Mouse (Mus musculus) embryonic facial prominence, embryonic 11.5 days (tissue): ENCODE measurements around the gene Adamtsl4. TPM values are rescaled to one million over a fixed set of nuclear protein-coding genes. Genes with fewer than 3 reads are reported as not detected.
A peak's percentile ranks its signal among the peaks of the same experiment; 100 is the strongest.

Source experiments
- ATAC-seq: fragments of 200-750 bp; cut with Nextera tagmentation; replicated peaks from 2 replicates; pipeline ENCODE4 v1.8.0; 2017; ENCODE audit warnings: low read depth; ENCODE audit not compliant: insufficient number of reproducible peaks, low FRiP score, low TSS enrichment
- DNase-seq: peaks from one replicate; pipeline ENCODE4 v3.0.0-alpha.2; 2015; ENCODE audit warnings: low spot score
- H3K27ac ChIP-seq: fragments of 300-500 bp; sonication (generic); replicated peaks from 2 replicates; pipeline ENCODE4 v1.5.1; 2014; ENCODE audit warnings: mild to moderate bottlenecking, low read depth, low read length, control low read depth
- H3K27me3 ChIP-seq: fragments of 300-500 bp; sonication (generic); 2 replicates; pipeline ENCODE4 v1.6.1; 2014; ENCODE audit warnings: mild to moderate bottlenecking, low read length, moderate library complexity, mixed read lengths; ENCODE audit not compliant: control insufficient read depth, insufficient read depth
- H3K36me3 ChIP-seq: fragments of 300-500 bp; sonication (generic); replicated peaks from 2 replicates; pipeline ENCODE4 v1.6.1; 2014; ENCODE audit warnings: low read depth, mild to moderate bottlenecking, low read length, moderate library complexity, mixed read lengths; ENCODE audit not compliant: control insufficient read depth, insufficient read depth
- H3K4me1 ChIP-seq: fragments of 300-500 bp; sonication (generic); 2 replicates; pipeline ENCODE4 v1.6.1; 2014; ENCODE audit warnings: low read length, mixed read lengths; ENCODE audit not compliant: control insufficient read depth, insufficient read depth
- H3K4me2 ChIP-seq: fragments of 300-500 bp; sonication (generic); 2 replicates; pipeline ENCODE4 v1.6.1; 2014; ENCODE audit warnings: low read depth, mild to moderate bottlenecking, control low read depth, low read length, moderate library complexity
- H3K4me3 ChIP-seq: fragments of 300-500 bp; sonication (generic); 2 replicates; pipeline ENCODE4 v1.5.1; 2014; ENCODE audit warnings: low read depth, low read length, control low read depth
- H3K9ac ChIP-seq: fragments of 300-500 bp; sonication (generic); replicated peaks from 2 replicates; pipeline ENCODE4 v1.6.1; 2014; ENCODE audit warnings: mild to moderate bottlenecking, control low read depth, low read length
- H3K9me3 ChIP-seq: fragments of 300-500 bp; sonication (generic); replicated peaks from 2 replicates; pipeline ENCODE4 v1.6.1; 2016; ENCODE audit warnings: mild to moderate bottlenecking, low read length, inconsistent platforms, mixed read lengths; ENCODE audit not compliant: control insufficient read depth
- WGBS: fragments of 180-500 bp; shearing (Covaris S2); extraction: QIAGEN DNeasy Blood & Tissue Kit; methylation state at CpG from one replicate; pipeline ENCODE4 v1.1.7; 2014; 5-methylcytosine and 5-hydroxymethylcytosine counted together
- polyA plus RNA-seq: library from polyadenylated mRNA; unstranded; fragments of >200 nt; fragmentation: Nextera tagmentation; extraction: Ambion mirVana; gene quantifications from 2 replicates; pipeline ENCODE4 v1.2.1, GENCODE M21; 2014

The Adamtsl4 gene
- polyA plus RNA-seq, 1 experiment from 2014 or later: 0.55 TPM

- H3K36me3 ChIP-seq: peaks cover 6% of the 10 kb centered on the region
- H3K4me1 ChIP-seq: no peaks in the 10 kb centered on the region; the same call in 1 of the 2 replicates
- H3K27me3 ChIP-seq: no peaks in the 10 kb centered on the region
- WGBS: 31% methylated on average over 7 of the region's 7 CpGs
- peak overlapping the region; percentile 72 for H3K27ac ChIP-seq
- no peak overlapping the region for H3K4me3 ChIP-seq
- no peak overlapping the region; the same call in 1 of the 2 replicates for H3K9ac ChIP-seq
- no peak overlapping the region for H3K4me2 ChIP-seq
- DNase-seq: peak; percentile 69
- no peak for ATAC-seq
- H3K9me3 ChIP-seq: no peaks in the 10 kb centered on the region
Observed at GRCm38 (mm10) chr3:95668026-95668425, 19.7 kb downstream of the Adamtsl4 start.

- ATAC-seq: 0 out of 2 replicates have a peak, but pooled peaks have one; percentile 10
- no peak overlapping the region for H3K4me2 ChIP-seq
- H3K4me1 ChIP-seq: no peaks in the 10 kb centered on the region; the same call in 1 of the 2 replicates
- peak overlapping the region; percentile 72 for H3K27ac ChIP-seq
- H3K9ac ChIP-seq: no peak overlapping the region; the same call in 1 of the 2 replicates
- 58% methylated on average over 4 of the region's 4 CpGs for WGBS
- peaks cover 6% of the 10 kb centered on the region for H3K36me3 ChIP-seq
- H3K9me3 ChIP-seq: no peaks in the 10 kb centered on the region
- H3K27me3 ChIP-seq: no peaks in the 10 kb centered on the region
- H3K4me3 ChIP-seq: no peak overlapping the region
- DNase-seq: no peak
Observed at GRCm38 (mm10) chr3:95667521-95667920, 20.2 kb downstream of the Adamtsl4 start.

- H3K36me3 ChIP-seq: peaks cover 6% of the 10 kb centered on the region
- no peak overlapping the region for H3K9ac ChIP-seq
- H3K27ac ChIP-seq: no peak overlapping the region
- ATAC-seq: 0 out of 2 replicates have a peak, but pooled peaks have one; percentile 30
- 34% methylated on average over 6 of the region's 6 CpGs for WGBS
- no peaks in the 10 kb centered on the region; the same call in 1 of the 2 replicates for H3K4me1 ChIP-seq
- no peaks in the 10 kb centered on the region for H3K9me3 ChIP-seq
- DNase-seq: peak; percentile 69
- no peaks in the 10 kb centered on the region for H3K27me3 ChIP-seq
- H3K4me3 ChIP-seq: no peak overlapping the region
- H3K4me2 ChIP-seq: no peak overlapping the region
Observed at GRCm38 (mm10) chr3:95666124-95666844, 21.4 kb downstream of the Adamtsl4 start.

GRCm38 (mm10) chr3:95664940-95665352, 22.8 kb downstream of the Adamtsl4 start:
- DNase-seq: no peak
- Histone ChIP-seq H3K9me3 (no peaks in the 10 kb centered on the region), H3K4me1 (peaks cover 6% of the 10 kb centered on the region; the same call in 1 of the 2 replicates), H3K4me2 (no peak overlapping the region), H3K9ac (no peak overlapping the region), H3K27ac (no peak overlapping the region), H3K36me3 (peaks cover 6% of the 10 kb centered on the region), H3K27me3 (no peaks in the 10 kb centered on the region), H3K4me3 (no peak overlapping the region)
- no peak for ATAC-seq
- 92% methylated on average over 4 of the region's 4 CpGs for WGBS

- Histone ChIP-seq H3K9me3 (no peaks in the 10 kb centered on the region), H3K9ac (no peak overlapping the region), H3K4me1 (peaks cover 6% of the 10 kb centered on the region; the same call in 1 of the 2 replicates), H3K4me2 (no peak overlapping the region), H3K4me3 (no peak overlapping the region), H3K27ac (no peak overlapping the region), H3K36me3 (peaks cover 6% of the 10 kb centered on the region), H3K27me3 (no peaks in the 10 kb centered on the region)
- ATAC-seq: no peak
- no peak for DNase-seq
- 93% methylated on average over 3 of the region's 3 CpGs for WGBS
Observed at GRCm38 (mm10) chr3:95663969-95664608, 23.6 kb downstream of the Adamtsl4 start.

GRCm38 (mm10) chr3:95663486-95663885, 24.2 kb downstream of the Adamtsl4 start:
- H3K4me1 ChIP-seq: peaks cover 6% of the 10 kb centered on the region; the same call in 1 of the 2 replicates
- no peak overlapping the region for H3K9ac ChIP-seq
- no peak for DNase-seq
- no peaks in the 10 kb centered on the region for H3K9me3 ChIP-seq
- no peak overlapping the region for H3K27ac ChIP-seq
- no peak for ATAC-seq
- H3K4me2 ChIP-seq: no peak overlapping the region
- H3K27me3 ChIP-seq: no peaks in the 10 kb centered on the region
- WGBS: 82% methylated on average over 2 of the region's 2 CpGs
- peaks cover 6% of the 10 kb centered on the region for H3K36me3 ChIP-seq
- H3K4me3 ChIP-seq: no peak overlapping the region

- H3K9me3 ChIP-seq: no peaks in the 10 kb centered on the region
- no peak overlapping the region for H3K9ac ChIP-seq
- 89% methylated on average over 7 of the region's 7 CpGs for WGBS
- DNase-seq: no peak
- H3K4me2 ChIP-seq: no peak overlapping the region
- no peaks in the 10 kb centered on the region for H3K27me3 ChIP-seq
- peaks cover 6% of the 10 kb centered on the region; the same call in 1 of the 2 replicates for H3K4me1 ChIP-seq
- no peak overlapping the region for H3K27ac ChIP-seq
- ATAC-seq: no peak
- peaks cover 6% of the 10 kb centered on the region for H3K36me3 ChIP-seq
- H3K4me3 ChIP-seq: no peak overlapping the region
Observed at GRCm38 (mm10) chr3:95662724-95663449, 24.8 kb downstream of the Adamtsl4 start.
